Mouse (Mus musculus) heart, embryonic 11.5 days (tissue): ENCODE measurements around the gene Baz2b. TPM values are rescaled to one million over a fixed set of nuclear protein-coding genes. Genes with fewer than 3 reads are reported as not detected.
"Not testable (repeated sequence)": the region's sequence is repeated elsewhere in the genome, so short reads cannot be mapped to it uniquely, and the experiment has no call there.

Experiments used
- ATAC-seq: fragments of 200-750 bp; cut with Nextera tagmentation; replicated peaks from 2 replicates; pipeline ENCODE4 v1.8.0; 2017; ENCODE audit warnings: moderate library complexity; ENCODE audit not compliant: insufficient number of reproducible peaks, low FRiP score, low TSS enrichment
- H3K27ac ChIP-seq: fragments of 300-500 bp; sonication (generic); 2 replicates; pipeline ENCODE4 v1.5.1; 2014; ENCODE audit warnings: mild to moderate bottlenecking, low read depth, low read length
- H3K27me3 ChIP-seq: fragments of 300-500 bp; sonication (generic); 2 replicates; pipeline ENCODE4 v1.6.1; 2014; ENCODE audit warnings: mild to moderate bottlenecking, low read length, mixed read lengths; ENCODE audit not compliant: control insufficient read depth, insufficient read depth
- H3K36me3 ChIP-seq: fragments of 300-500 bp; sonication (generic); 2 replicates; pipeline ENCODE4 v1.6.1; 2014; ENCODE audit warnings: mild to moderate bottlenecking, low read length, moderate library complexity, mixed read lengths; ENCODE audit not compliant: control insufficient read depth, insufficient read depth
- H3K4me1 ChIP-seq: fragments of 300-500 bp; sonication (generic); 2 replicates; pipeline ENCODE4 v1.6.1; 2014; ENCODE audit warnings: low read length; ENCODE audit not compliant: control insufficient read depth, insufficient read depth
- H3K4me2 ChIP-seq: fragments of 300-500 bp; sonication (generic); 2 replicates; pipeline ENCODE4 v1.6.1; 2014; ENCODE audit warnings: mild to moderate bottlenecking, moderate library complexity
- H3K4me3 ChIP-seq: fragments of 300-500 bp; sonication (generic); 2 replicates; pipeline ENCODE4 v1.5.1; 2014; ENCODE audit warnings: low read depth, low read length
- H3K9ac ChIP-seq: fragments of 300-500 bp; sonication (generic); 2 replicates; pipeline ENCODE4 v1.6.1; 2014; ENCODE audit warnings: mild to moderate bottlenecking, low read depth, low read length, moderate library complexity
- H3K9me3 ChIP-seq: fragments of 300-500 bp; sonication (generic); replicated peaks from 2 replicates; pipeline ENCODE4 v1.6.1; 2016; ENCODE audit warnings: low read length; ENCODE audit not compliant: control insufficient read depth
- WGBS: fragments of 180-500 bp; shearing (Covaris S2); extraction: QIAGEN DNeasy Blood & Tissue Kit; methylation state at CpG from one replicate; pipeline ENCODE4 v1.1.7; 2014; ENCODE audit not compliant: insufficient replicate concordance; 5-methylcytosine and 5-hydroxymethylcytosine counted together
- polyA plus RNA-seq: library from polyadenylated mRNA; unstranded; fragments of >200 nt; fragmentation: Nextera tagmentation; extraction: Ambion mirVana; gene quantifications from 2 replicates; pipeline ENCODE4 v1.2.1, GENCODE M21; 2014

Baz2b gene
- polyA plus RNA-seq, 1 experiment from 2014 or later: 56.1 TPM

DNA sequence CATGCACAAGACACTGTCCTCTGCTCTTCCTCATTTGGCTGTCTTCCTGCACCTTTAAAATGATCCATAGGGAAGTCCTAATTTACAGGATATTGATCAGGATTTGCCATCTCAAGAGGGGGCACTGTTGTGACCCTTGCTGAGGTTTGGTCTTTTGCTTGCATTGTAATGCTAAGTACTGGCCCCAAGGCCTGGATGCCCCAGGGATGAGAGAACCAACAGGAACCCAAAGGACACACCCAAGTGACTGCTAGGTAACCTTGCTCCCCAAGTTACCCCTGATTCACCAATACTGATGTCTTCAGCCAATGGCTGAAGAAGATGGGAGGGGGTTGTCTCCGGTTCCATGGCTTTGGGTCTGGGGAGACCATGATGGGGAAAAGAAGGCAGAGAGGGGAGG, 124.8 kb downstream of the Baz2b start:
- peaks cover 16% of the 10 kb centered on the region for H3K4me1 ChIP-seq
- H3K4me3 ChIP-seq: no peak overlapping the region
- no peak overlapping the region for H3K9ac ChIP-seq
- H3K9me3 ChIP-seq: no peaks in the 10 kb centered on the region
- ATAC-seq: no peak
- 97% methylated on average over 1 of the region's 1 CpGs for WGBS
- H3K4me2 ChIP-seq: no peak overlapping the region
- no peak overlapping the region for H3K27ac ChIP-seq
- no peaks in the 10 kb centered on the region for H3K27me3 ChIP-seq
- no peaks in the 10 kb centered on the region for H3K36me3 ChIP-seq

DNA sequence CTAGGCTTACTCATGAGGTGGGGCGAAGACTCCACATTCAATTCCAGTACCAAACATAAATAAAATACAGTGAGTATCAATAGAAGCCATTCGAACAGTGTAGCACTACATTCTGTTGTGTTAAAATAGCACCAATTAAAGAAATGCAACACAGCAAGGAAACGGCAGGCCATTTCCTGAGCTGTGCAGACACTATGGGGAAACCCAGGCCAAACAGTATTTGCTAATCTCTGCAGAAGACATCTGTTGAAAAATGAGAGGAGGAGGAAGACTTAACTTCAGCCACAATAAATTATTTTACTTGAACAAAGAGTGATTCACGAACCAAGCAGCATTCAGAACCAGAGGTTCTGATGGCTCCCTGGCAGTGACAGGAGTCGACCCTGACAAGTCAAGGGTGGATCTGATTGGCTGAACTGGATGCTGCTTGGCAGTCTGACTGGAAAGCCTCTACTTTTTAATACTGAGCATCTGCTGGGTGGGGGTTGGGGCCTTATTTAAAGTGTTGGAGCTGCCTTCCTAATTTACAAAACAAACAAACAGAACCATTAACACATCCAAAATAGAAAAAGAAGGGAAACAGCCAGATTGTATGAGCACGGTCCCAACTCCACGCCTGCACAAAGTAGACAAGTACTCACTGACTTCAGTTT, 126.5 kb downstream of the Baz2b start:
- peaks cover 16% of the 10 kb centered on the region for H3K4me1 ChIP-seq
- H3K36me3 ChIP-seq: no peaks in the 10 kb centered on the region
- no peak overlapping the region for H3K4me2 ChIP-seq
- no peak overlapping the region for H3K4me3 ChIP-seq
- no peak overlapping the region for H3K9ac ChIP-seq
- H3K27ac ChIP-seq: no peak overlapping the region
- H3K9me3 ChIP-seq: no peaks in the 10 kb centered on the region
- H3K27me3 ChIP-seq: no peaks in the 10 kb centered on the region
- WGBS: 58% methylated on average over 7 of the region's 7 CpGs
- ATAC-seq: no peak

DNA sequence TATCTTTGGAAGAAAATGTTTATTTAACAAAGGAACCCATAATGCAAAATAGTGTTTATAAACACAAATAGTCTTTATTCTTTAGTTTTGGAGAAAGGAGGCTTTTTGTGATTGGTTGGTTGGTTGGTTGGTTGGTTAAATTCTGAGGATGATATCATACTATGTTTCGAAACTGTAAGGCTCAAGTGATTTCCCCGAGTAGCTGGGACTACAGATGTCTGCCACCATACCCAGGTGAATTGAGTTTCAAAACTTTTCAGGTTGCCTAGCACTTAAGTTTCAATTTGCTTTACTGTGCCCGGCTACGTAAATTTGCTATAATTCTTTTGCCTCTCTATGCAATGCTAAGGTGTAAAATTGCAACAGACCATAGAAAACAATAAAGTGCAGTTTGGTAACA, 127.4 kb downstream of the Baz2b start:
- Histone ChIP-seq H3K9ac (no peak overlapping the region), H3K9me3 (no peaks in the 10 kb centered on the region), H3K4me2 (no peak overlapping the region), H3K36me3 (no peaks in the 10 kb centered on the region), H3K27ac (no peak overlapping the region), H3K4me1 (peaks cover 16% of the 10 kb centered on the region), H3K4me3 (no peak overlapping the region), H3K27me3 (no peaks in the 10 kb centered on the region)
- no peak for ATAC-seq
- WGBS: 91% methylated on average over 4 of the region's 4 CpGs

DNA sequence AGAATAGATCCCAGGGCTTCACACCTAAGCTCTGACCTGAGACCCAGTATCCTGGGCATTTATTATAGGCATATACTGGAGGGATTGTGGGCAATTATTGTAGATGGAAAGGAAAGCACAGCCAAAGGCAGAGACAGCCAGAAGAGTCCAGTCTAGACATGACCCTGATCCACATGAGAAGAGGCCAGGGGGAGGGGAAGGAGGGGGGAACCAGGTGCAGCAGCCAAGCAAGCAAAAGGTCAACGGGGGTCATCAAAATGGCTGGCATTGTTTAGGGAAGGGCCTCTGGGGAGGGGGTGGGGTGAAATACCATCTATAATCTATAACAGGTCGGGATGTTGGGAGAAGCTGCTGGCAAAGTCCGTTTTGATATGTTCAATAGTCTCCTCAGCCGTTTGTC, 128.8 kb downstream of the Baz2b start:
- no peak overlapping the region for H3K4me3 ChIP-seq
- peaks cover 13% of the 10 kb centered on the region; the same call in 1 of the 2 replicates for H3K4me1 ChIP-seq
- H3K4me2 ChIP-seq: no peak overlapping the region
- H3K27me3 ChIP-seq: no peaks in the 10 kb centered on the region
- no peak overlapping the region for H3K27ac ChIP-seq
- ATAC-seq: no peak
- H3K36me3 ChIP-seq: no peaks in the 10 kb centered on the region
- WGBS: 60% methylated on average over 4 of the region's 4 CpGs
- H3K9me3 ChIP-seq: no peaks in the 10 kb centered on the region
- no peak overlapping the region for H3K9ac ChIP-seq

DNA sequence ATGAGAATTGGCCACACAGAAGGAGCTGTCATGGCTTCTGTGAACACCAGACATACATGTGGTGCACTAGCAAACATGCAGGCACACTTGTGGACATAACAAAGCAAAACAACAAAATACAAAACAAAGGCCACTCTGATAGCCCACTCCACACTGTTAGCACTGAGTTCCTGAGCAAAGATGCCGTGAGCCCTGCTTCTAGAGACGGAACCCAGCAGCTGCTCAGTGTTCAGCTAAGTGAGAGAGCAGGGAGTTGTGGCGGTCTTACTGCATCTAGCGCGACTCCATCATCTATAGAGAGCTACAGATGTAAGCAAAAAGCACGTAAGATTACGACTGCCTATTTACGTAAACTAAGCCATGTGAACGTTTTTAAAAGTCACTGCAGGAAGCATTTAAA, 132.0 kb downstream of the Baz2b start:
- no peak overlapping the region for H3K4me2 ChIP-seq
- H3K4me1 ChIP-seq: peaks cover 9% of the 10 kb centered on the region; the same call in 1 of the 2 replicates
- no peaks in the 10 kb centered on the region for H3K9me3 ChIP-seq
- H3K4me3 ChIP-seq: no peak overlapping the region
- no peaks in the 10 kb centered on the region for H3K27me3 ChIP-seq
- WGBS: 78% methylated on average over 9 of the region's 9 CpGs
- no peak for ATAC-seq
- no peak overlapping the region for H3K9ac ChIP-seq
- H3K36me3 ChIP-seq: no peaks in the 10 kb centered on the region
- H3K27ac ChIP-seq: no peak overlapping the region

DNA sequence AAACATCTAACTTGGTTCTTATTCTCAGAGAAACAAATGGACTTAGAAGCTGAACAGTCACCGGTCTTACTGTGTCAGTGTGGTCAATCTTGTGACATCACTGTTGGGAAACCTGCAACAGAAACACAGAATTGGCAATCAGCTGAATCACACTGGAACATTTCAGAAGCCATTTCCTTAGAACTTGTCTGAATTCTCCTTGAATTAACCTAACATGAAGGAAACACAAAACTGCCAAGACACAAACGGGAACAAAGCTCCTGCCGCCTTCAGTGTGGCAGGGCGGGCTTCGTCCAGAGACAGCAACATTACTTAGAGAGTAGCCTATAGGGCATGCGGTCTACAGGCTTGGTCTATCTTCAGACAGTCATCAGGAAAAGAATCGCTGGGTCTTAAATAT, 132.8 kb downstream of the Baz2b start:
- no peak overlapping the region for H3K9ac ChIP-seq
- ATAC-seq: no peak
- WGBS: 58% methylated on average over 7 of the region's 7 CpGs
- no peaks in the 10 kb centered on the region for H3K36me3 ChIP-seq
- H3K27ac ChIP-seq: no peak overlapping the region
- no peak overlapping the region for H3K4me3 ChIP-seq
- peaks cover 9% of the 10 kb centered on the region; the same call in 1 of the 2 replicates for H3K4me1 ChIP-seq
- H3K4me2 ChIP-seq: no peak overlapping the region
- H3K27me3 ChIP-seq: no peaks in the 10 kb centered on the region
- no peaks in the 10 kb centered on the region for H3K9me3 ChIP-seq

DNA sequence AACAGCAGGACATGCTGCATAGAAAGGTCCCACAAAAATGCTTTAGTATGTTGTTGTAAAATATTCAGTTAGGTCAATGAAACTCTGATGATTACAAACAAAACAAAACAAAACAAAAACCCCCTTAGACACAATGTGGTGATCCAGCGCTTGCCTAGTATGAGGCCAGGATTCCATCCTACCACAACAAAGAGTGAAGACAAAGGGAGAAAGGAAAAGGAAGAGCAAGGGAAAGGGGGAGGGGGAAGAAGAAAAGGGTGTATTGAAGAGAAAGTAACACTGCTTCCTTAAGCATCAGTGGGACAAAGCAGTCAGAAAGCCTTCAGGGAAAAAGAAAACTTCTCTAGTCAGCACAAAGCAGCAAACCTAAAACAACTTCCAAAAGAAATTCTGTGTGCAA, 133.6 kb downstream of the Baz2b start:
- Histone ChIP-seq H3K27me3 (no peaks in the 10 kb centered on the region), H3K4me2 (no peak overlapping the region), H3K9ac (no peak overlapping the region), H3K27ac (no peak overlapping the region), H3K9me3 (no peaks in the 10 kb centered on the region), H3K4me3 (no peak overlapping the region), H3K36me3 (no peaks in the 10 kb centered on the region), H3K4me1 (peaks cover 8% of the 10 kb centered on the region; the same call in 1 of the 2 replicates)
- WGBS: 50% methylated on average over 1 of the region's 1 CpGs
- no peak for ATAC-seq

DNA sequence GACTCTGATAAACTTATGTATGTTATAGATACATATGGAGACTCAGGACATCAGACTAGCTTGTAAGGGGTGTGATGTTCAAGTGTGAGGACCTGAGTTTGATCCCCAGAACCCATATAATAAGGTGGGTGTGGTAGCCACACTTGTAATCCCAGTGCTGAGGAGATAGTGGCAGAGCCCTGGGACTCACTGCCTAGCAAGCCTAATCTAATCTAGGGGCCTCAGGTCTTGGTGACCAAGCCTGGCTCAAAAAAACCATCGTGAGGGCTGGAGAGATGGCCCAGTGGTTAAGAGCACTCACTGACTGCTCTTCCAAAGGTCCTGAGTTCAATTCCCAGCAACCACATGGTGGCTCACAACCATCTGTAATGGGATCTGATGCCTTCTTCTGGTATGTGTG, 135.8 kb downstream of the Baz2b start:
- H3K4me1 ChIP-seq, H3K9ac ChIP-seq, H3K36me3 ChIP-seq, ATAC-seq, H3K27me3 ChIP-seq, H3K4me3 ChIP-seq, H3K27ac ChIP-seq, H3K4me2 ChIP-seq, H3K9me3 ChIP-seq: not testable (repeated sequence)
- 58% methylated on average over 1 of the region's 1 CpGs for WGBS

DNA sequence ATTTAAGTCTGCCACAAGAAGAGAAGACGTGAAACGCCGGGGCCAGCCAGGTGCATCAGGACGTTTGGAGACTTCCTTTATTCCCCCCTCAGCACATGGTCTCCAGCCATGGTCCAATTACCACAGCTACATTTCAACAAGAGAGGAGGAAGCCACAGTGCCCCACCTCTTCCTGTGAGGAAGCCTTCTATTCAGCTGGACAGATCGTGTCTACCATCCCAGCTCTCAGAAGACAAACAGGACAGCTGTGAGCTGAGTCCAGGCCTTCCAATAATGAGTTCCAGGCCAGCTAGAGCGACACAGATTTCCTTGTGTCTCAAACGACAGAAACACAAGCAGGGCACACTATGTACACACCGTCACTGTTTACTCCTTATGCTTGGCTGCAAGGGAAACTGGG, 137.8 kb downstream of the Baz2b start:
- H3K27ac ChIP-seq: no peak overlapping the region
- no peak for ATAC-seq
- no peak overlapping the region for H3K9ac ChIP-seq
- H3K4me3 ChIP-seq: no peak overlapping the region
- no peaks in the 10 kb centered on the region for H3K36me3 ChIP-seq
- H3K9me3 ChIP-seq: no peaks in the 10 kb centered on the region
- H3K27me3 ChIP-seq: no peaks in the 10 kb centered on the region
- 61% methylated on average over 8 of the region's 8 CpGs for WGBS
- H3K4me1 ChIP-seq: 0 out of 2 replicates have a peak, but pooled peaks cover under 1% of the 10 kb centered on the region
- H3K4me2 ChIP-seq: no peak overlapping the region
